Mouse (Mus musculus) right cerebral cortex, adult 2 months (tissue): ENCODE data around the gene Plcg1.

Experiments
- DNase-seq, 2 experiments: peaks; one replicate each; pipeline ENCODE4 v3.0.0; 2021 to 2022; ENCODE audit warnings: low spot score in 2 of 2

Gene Plcg1

GRCm38 (mm10) chr2:160770409-160770808, 39.3 kb downstream of the Plcg1 start:
- no peak for DNase-seq

DNA sequence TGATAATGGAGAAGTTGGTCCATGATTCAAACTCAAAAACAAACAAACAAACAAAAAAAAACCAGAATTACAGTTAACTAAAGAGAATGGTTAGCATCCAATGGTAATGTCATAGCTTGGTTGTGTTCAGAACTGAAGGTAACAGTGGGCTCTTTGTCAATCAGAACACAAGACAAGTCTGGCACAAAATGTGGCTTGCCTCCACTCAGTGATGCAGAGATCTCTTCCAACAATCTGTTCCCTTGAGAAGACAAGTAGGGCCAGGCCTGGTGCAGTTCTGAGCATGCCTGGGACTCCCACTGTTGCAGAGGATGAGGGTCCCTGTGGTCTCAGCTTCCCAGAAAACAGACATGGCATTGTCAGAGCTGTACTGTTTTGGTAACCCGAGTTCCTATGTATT, 39.8 kb downstream of the Plcg1 start:
- no peak for DNase-seq

DNA sequence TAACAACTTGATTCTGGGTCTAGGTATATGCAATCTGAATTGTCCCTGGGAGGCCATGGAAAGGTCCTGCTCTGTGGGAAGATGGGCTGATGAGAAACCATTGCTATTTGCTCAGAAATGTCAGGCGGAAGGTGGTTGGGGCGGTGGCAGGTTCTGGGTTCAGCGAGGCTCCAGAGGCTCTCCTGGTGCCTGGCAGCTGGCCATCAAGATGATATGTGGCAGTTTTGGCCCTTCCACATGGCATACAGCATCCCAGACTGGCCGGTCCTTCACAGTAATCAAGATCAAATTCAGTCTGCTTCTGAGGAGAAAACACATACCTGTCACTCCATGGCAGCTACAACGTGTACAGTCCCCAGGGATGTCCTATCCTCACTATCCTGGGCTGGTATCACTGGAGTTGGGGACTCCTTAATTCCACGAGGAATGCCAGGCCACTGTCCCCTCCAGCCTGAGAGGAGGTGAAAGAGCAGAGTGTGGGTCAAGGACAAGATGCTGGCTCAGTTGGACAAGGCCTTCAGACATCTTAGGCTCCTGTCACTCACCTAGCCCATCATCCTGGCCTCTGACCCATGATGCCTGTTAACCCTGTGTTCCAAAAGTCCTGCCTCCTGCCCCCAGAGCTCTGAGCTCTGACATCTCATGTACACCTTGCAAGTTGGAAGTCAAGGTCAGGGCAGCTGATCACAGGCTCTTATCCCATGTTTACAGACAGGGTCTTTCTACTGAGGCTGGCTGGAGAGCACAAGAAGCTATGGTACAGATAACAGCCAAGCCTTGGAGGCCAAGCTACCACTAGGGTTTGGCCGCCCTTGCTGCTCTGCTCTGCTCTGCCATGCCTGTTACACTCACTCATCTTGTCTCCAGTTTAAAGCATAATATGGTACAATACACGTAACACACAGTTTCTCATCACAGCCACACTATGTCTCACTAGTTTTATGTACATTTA, 40.5 kb downstream of the Plcg1 start:
- no peak for DNase-seq

GRCm38 (mm10) chr2:160778034-160778433, 46.9 kb downstream of the Plcg1 start:
- DNase-seq, result no peak

- DNase-seq, result no peak
These were observed 49.2 kb downstream of the Plcg1 start for GRCm38 (mm10) chr2:160780154-160780833.

- DNase-seq, result no peak
These were observed 49.7 kb downstream of the Plcg1 start for GRCm38 (mm10) chr2:160780834-160781219.

- peak in 1 of 2 experiments; percentile 43 for DNase-seq
These were observed 55.2 kb downstream of the Plcg1 start for GRCm38 (mm10) chr2:160786333-160786732.

DNA sequence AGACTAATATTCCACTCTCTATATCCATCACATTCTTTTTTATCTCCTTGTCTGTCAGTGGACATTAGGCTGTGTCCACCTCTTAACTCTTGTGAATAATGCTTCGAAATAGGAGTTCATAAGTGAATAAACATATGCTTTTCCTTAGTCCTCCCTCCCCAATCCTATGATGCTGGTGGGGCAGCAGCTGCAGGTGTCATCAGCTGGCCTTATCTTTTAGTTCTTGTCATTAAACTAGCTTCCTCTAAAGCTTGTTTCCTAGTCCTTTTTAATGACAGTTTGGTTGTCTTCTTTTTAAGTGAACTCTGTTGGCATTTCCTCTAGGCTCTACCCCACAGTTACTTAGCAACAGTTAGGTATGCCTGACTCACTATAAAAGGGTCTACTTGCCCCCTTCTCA, 57.9 kb downstream of the Plcg1 start:
- no peak for DNase-seq

DNA sequence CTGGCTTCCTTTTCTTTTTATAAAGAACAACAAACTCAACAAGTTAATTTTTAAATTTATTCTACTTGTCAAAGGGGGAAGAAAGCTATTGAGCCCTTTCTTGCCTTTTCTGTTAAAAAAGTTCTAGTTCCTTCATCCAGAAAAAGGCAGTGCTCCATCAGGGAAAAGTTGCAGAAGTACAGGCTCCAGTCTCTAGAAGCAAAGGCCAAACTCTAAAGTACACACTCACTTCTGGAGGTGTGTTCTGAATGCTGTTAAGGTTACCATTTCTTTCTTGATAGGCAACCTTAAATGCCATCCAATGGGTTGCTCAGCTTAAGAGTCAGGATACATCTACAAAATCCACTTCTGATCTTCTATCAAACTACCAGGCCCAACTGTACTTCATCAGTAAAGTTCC, 58.6 kb downstream of the Plcg1 start:
- no peak for DNase-seq

DNA sequence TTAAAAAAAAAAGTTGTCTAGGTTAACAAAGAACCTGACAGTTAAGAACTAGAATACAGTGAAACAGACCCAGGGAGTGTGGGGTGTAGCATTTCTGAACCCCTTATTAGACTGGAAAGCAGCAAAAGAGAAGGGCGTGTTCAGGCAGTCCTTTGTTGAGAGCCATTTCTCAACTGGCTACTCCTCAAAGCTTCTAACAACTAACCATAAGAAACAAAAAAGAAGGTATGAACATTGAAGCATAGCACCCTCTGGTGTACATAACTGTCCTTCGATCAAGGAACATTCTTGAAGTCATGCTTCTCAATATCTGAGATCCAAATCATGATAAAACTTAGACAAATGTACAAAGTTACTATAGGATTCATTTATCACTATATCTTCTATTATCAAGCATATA, 62.0 kb downstream of the Plcg1 start:
- DNase-seq, result no peak

- peak; percentile 35 to 57 for DNase-seq
These were observed 65.9 kb downstream of the Plcg1 start for GRCm38 (mm10) chr2:160796973-160797372.

DNA sequence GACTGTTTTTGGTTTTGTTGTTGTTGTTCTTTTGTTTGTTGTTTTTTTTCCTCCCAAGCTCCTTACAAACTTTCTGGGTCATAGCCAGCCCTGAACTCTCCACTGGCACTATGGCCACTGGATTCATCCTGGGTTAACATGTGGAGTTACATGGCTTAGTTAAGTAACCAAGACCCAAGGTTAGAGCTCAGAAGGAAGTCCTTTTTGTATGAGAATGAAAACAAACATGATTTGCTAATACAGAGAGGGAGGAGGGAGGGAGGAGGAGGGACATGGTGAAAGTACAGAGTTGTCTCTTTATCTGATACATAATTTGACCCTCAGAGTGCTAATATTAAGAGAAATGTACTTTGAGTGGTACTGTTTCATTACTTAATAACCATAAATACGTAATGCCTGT, 67.1 kb downstream of the Plcg1 start:
- no peak for DNase-seq

DNA sequence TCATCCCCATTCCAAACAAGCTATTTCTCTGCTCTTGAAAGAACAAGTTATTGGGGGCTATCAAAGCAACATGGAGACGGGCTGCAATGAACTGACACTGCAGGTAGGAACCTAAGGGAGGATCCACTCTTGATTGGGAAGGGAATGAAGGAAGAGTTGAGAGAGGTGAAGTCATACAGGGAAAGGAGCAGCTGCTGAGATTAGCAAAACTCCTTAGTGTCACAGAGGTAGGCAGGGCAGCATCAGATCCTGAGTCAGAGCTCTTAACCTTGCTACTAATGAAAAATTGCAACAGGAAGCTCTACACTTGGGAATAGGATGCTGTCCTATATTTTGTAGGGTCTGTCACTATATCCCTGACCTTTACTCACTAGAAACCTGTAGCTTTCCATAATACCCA, 69.9 kb downstream of the Plcg1 start:
- peak in 1 of 2 experiments; percentile 0 for DNase-seq

DNA sequence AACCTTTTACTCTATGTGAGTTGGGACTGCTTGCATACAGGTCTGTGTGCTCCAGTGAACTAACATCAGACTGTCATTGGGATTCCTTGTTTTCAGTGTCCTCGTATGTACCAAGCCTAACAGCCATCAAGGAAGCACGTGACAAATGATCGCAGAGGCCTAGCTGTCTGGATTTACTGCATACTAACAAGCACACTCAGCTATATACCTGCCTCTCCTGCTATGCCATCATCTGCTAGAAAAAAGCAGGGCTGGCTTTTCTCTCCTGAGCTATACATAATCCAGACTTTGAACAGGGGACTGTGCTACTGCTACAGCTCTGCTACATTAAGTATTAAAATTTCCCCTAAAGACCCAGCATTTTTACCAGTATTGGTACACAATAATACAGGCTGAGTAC, 71.2 kb downstream of the Plcg1 start:
- no peak for DNase-seq

GRCm38 (mm10) chr2:160804794-160805527, 73.9 kb downstream of the Plcg1 start:
- DNase-seq, result no peak

GRCm38 (mm10) chr2:160806091-160806521, 75.0 kb downstream of the Plcg1 start:
- no peak for DNase-seq

- no peak for DNase-seq
These were observed 79.3 kb downstream of the Plcg1 start for GRCm38 (mm10) chr2:160810376-160810775.

DNA sequence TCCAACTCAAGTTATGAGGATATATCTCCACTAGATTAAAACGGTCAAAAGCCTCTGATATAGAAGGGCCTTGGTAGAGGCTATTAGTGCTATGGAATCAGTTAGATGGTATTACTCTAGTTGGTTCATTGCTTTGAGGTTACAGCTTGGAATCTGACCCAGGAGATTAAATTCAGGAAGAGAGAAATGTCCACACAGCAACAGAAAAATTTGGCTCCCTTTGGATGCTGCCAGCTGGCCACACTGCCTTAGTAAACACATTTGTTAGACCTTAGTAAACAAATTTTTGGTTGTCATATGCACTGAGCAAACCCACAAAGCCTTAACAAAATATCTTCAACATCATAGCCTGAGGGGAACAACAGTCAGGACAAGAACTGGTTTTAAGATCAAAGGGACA, 79.7 kb downstream of the Plcg1 start:
- no peak for DNase-seq
